Mouse (Mus musculus) MEL (cell line): ENCODE data around the gene Coasy.

ENCODE experiments used
- CTCF ChIP-seq, 3 experiments: IDR thresholded peaks in 2 of 3; conservative IDR thresholded peaks in 1 of 3; 2 replicates each; pipeline ENCODE4 v1.5.1; 2011 to 2012; ENCODE audit warnings: low read length in 3 of 3, low read depth in 2 of 3, mild to moderate bottlenecking in 2 of 3, improper control_type of control experiment in 1 of 3, inconsistent platforms in 1 of 3, mixed read lengths in 1 of 3, moderate library complexity in 1 of 3; ENCODE audit not compliant: control insufficient read depth in 1 of 3, insufficient read depth in 1 of 3, poor library complexity in 1 of 3, severe bottlenecking in 1 of 3
- EP300 ChIP-seq, 2 experiments: IDR thresholded peaks; 2 replicates each; pipeline ENCODE4 v1.6.1; 2011; ENCODE audit warnings: improper control_type of control experiment in 2 of 2, low read length in 2 of 2, low read depth in 1 of 2, mild to moderate bottlenecking in 1 of 2
- JUND ChIP-seq: IDR thresholded peaks from 2 replicates; pipeline ENCODE4 v1.6.1; 2011; ENCODE audit warnings: low read depth, mild to moderate bottlenecking, improper control_type of control experiment, low read length
- POLR2AphosphoS2 ChIP-seq: IDR thresholded peaks from 2 replicates; pipeline ENCODE4 v1.6.1; 2011; ENCODE audit warnings: low read length, improper control_type of control experiment
- TAL1 ChIP-seq: IDR thresholded peaks from 2 replicates; pipeline ENCODE4 v1.6.1; 2012; ENCODE audit warnings: mild to moderate bottlenecking, inconsistent platforms, low read length, moderate library complexity, mixed read lengths

DNA sequence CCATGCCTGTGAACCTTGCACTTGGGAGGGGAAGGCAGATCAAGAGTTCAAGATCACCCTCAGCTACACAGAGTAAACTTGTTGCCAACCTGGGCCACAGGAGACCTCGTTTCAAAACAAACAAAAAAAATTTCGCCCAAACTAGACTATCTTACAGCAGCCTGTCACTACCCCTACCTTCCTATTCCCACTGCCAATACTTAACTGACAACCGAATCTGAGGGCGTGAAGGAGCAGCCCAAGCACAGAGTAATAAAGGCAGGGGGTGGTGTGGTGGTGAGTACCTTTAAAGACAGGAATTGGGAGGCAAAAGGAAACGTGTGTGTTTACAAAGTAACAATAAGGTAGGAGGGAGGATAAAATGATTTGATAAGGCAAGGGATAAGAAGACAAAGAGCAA lies 28.3 kb downstream of the Coasy start:
- TF ChIP-seq POLR2AphosphoS2 (no peak), CTCF (IDR thresholded peaks at IDR 0.05 in 2 of 3, conservative IDR thresholded peaks at IDR 0.05 in 1 of 3; ENCODE audit: control insufficient read depth in 1 of 3, insufficient read depth in 1 of 3, low read depth in 2 of 3, low read length in 3 of 3, poor library complexity in 1 of 3, severe bottlenecking in 1 of 3) (no peak), TAL1 (no peak), JUND (no peak), EP300 (IDR thresholded peaks at IDR 0.05; ENCODE audit: low read depth in 1 of 2, low read length in 2 of 2) (no peak)
